Mouse (Mus musculus) cerebellum, postnatal 14 days (tissue): ENCODE results near the gene Knstrn.

Experiments used
- DNase-seq, 2 experiments: peaks; one replicate each; pipeline ENCODE4 v3.0.0; 2021; ENCODE audit warnings: mixed read lengths in 2 of 2

The Knstrn gene

DNA sequence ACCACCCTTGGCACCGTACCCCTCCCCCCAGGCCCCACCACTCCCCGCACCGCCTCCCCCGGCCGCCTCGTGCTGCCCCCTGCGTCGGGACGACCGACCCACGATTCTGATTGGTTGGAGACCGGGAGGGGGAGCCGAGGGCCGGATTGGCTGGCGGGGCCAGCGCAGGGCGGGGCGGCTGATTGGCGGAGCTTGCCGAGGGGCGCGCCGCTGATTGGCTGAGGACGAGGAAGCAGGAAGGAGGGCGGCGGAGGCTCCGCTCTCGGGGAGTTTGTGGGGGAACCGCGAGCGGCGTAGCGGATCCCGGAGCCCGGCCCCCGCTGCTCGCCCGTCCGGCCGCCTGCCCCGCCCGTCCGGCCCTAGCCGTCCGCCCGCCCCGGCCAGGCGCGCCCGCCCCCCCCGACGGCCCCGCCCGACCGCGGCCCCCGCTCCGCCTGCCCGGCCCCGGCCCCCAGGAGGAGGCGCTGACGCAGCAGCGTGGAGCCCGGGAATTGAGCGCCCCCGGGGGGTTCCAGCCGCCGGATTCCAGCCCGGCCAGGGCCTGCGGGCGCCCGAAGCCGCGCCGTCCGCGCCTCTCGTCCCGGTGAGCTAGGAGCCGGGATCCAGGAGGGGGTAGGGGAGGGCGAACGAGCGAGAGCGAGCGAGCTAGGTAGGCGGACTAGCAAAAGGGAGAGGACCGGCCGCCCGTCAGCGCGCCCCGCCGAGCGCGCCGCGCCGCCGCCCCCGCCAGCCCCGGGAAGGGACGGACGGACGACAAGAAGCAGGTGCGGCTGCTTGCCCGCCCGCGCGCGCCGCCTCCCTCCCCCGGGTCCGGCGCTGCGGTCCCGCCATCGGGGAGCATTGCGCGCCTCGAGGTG, 87.6 kb downstream of the Knstrn start:
- peak; percentile 98 for DNase-seq

DNA sequence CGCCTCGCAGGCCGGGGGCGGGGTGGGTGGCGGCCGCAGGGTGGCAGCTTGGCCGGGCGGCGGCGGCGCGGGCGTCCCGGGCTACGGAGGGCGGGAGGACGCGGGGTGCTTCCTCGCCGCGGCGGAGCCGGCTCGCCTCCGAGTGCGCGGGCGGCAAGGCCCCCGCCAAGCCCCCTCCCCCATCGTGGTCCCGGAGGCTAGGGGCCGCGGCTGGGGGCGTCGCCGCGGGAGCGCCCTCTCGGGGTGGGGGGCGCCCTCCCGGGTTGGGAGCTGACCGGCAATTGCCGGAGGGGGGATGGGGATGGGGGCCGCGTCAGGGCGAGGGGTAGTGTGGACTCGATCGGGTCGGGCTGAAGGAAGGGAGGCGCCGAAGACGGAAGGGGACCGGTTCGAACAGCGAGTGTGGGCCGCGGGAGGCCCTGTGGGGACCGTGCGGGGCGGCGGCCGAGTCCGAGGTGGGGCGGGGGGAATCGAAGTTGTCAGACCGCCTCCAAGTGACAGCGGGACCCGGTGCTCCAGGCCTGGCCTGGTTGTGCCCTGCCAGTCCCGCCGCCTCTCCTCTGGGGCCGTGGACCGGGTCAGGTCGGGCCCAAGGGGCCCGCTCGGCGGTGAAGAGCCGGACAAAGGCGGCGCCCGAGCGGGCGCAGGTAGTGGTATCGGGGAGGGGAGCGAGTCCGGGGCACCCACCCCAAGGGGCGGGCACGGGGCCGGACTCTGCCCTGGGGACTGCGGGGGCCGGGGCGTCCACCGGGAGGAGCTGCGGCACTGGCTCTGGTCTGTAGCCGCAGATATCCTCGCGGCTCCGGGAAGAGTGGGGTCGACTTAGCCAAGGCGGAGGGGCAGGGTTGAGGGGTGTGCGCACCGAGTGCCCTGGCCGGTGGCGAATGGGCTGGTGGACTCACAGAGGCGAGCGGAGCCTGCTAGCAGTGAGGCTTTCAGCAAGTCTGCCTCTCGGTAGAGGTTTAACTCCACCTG, 88.5 kb downstream of the Knstrn start:
- DNase-seq = peak; percentile 55 to 61

DNA sequence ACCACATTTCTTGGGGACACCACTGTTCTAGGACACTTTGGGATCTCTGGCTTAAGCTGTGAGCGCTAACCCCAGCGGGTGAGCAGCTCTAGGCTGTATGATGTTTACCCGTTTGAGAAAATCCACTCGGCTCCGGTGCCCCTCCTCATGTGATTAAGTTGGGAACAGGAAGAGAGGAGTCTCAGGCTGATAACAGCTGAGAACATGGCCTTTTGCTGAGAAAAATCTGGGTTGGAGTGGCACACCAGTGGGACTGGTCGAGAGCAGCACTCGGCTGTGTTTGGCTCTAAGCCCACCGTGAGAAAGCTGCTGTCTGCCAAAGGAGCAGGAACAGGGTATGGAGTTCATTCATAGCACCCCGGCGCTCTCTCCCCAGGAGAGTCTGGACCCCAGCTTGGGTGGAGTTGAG, 89.5 kb downstream of the Knstrn start:
- DNase-seq = peak; percentile 67 to 72
